Mouse (Mus musculus) olfactory bulb, adult 2 months (tissue): ENCODE results near the gene Rab11fip4.

Experiments
- CTCF ChIP-seq: fragments of 200-500 bp; IDR thresholded peaks from 2 replicates; pipeline ENCODE4 v1.5.1; 2012; ENCODE audit warnings: low read depth, mild to moderate bottlenecking, low read length, moderate library complexity; ENCODE audit not compliant: insufficient read depth
- POLR2A ChIP-seq: fragments of 200-500 bp; IDR thresholded peaks from 2 replicates; pipeline ENCODE4 v1.6.1; 2012; ENCODE audit warnings: mild to moderate bottlenecking, low read depth, low read length, moderate library complexity; ENCODE audit not compliant: insufficient read depth

DNA sequence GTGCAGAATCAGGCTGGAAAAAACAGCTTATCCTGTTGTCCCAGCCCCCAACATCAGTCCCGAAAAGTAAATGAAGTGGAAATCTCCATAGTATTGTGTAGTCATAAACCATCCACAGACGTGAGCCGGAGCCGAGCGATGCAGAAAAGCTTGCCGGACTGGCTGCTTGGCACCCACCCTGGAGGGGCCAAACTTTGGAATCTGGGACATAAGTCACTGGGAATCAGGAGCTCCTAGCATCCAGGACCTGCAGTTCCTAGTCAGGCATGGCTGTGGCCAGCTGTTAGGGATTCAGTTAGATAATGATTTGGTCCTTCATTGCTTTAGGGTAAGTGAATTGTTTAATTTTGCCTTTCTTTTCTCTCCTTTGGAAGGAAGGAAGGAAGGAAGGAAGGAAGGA, 122.2 kb downstream of the Rab11fip4 start:
- TF ChIP-seq CTCF (no peak), POLR2A (no peak)
